Mouse (Mus musculus) E14TG2a.4 (cell line): ENCODE data around the gene Patl1.

Source experiments
- CTCF ChIP-seq: conservative IDR thresholded peaks from 2 replicates; pipeline ENCODE4 v1.5.1; 2014; ENCODE audit warnings: low read length
- NANOG ChIP-seq: IDR thresholded peaks from 2 replicates; pipeline ENCODE4 v1.6.1; 2014; ENCODE audit warnings: borderline replicate concordance, low read length, mixed read lengths

DNA sequence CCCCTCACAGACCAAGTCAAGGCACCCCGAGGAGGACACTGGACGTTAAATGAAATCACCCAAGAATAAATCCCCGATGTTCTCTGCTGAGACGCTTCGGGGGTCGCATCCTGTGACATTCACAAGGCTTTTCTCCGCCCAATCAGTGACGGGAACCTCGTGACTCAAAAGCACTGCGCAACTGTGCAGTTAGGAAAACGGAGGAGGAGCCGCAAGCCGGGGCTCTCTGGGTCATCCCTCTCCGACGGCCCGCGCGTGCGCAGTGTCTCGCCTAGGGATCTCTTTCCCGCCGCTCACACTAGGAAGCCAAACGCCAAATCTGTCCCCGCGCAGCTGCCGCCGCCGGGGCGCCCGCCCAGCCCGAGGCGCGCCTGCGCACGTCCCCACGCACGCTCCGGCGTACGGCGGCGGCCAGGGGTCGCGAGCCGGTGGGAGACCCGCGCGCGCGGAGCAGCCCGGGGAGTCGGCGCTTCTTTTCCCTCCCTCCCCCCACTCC is at the start of gene Patl1:
- no peak for TF ChIP-seq CTCF
- TF ChIP-seq NANOG = no peak
